Mouse (Mus musculus) stomach, embryonic 16.5 days (tissue): ENCODE data around the gene Dbp. TPM values are rescaled to one million over a fixed set of nuclear protein-coding genes. Genes with fewer than 3 reads are reported as not detected.
A peak's percentile ranks its signal among the peaks of the same experiment; 100 is the strongest.

ENCODE experiments used
- ATAC-seq: fragments of 200-750 bp; cut with Nextera tagmentation; 2 replicates; pipeline ENCODE4 v1.8.0; 2017; ENCODE audit warnings: moderate number of reproducible peaks, moderate TSS enrichment; ENCODE audit not compliant: insufficient read depth, low FRiP score
- H3K27ac ChIP-seq: fragments of 300-500 bp; sonication (generic); 2 replicates; pipeline ENCODE4 v1.5.1; 2014; ENCODE audit warnings: low read length
- H3K27me3 ChIP-seq: fragments of 300-500 bp; sonication (generic); 2 replicates; pipeline ENCODE4 v1.6.1; 2014; ENCODE audit warnings: low read length, control low read depth, mixed read lengths; ENCODE audit not compliant: control insufficient read depth, insufficient read depth
- H3K36me3 ChIP-seq: fragments of 300-500 bp; sonication (generic); 2 replicates; pipeline ENCODE4 v1.6.1; 2014; ENCODE audit warnings: low read length; ENCODE audit not compliant: control insufficient read depth, insufficient read depth
- H3K4me1 ChIP-seq: fragments of 300-500 bp; sonication (generic); 2 replicates; pipeline ENCODE4 v1.6.1; 2014; ENCODE audit warnings: low read length, control low read depth, mixed read lengths; ENCODE audit not compliant: control insufficient read depth, insufficient read depth
- H3K4me2 ChIP-seq: fragments of 300-500 bp; sonication (generic); 2 replicates; pipeline ENCODE4 v1.6.1; 2014; ENCODE audit warnings: low read depth, low read length, mixed read lengths
- H3K4me3 ChIP-seq: fragments of 300-500 bp; sonication (generic); replicated peaks from 2 replicates; pipeline ENCODE4 v1.5.1; 2014; ENCODE audit warnings: mild to moderate bottlenecking, low read length
- H3K9ac ChIP-seq: fragments of 300-500 bp; sonication (generic); 2 replicates; pipeline ENCODE4 v1.6.1; 2014; ENCODE audit warnings: low read length
- H3K9me3 ChIP-seq: fragments of 300-500 bp; sonication (generic); replicated peaks from 2 replicates; pipeline ENCODE4 v1.6.1; 2016; ENCODE audit warnings: low read length, control low read depth; ENCODE audit not compliant: control insufficient read depth
- WGBS: fragments of 180-500 bp; shearing (Covaris S2); extraction: QIAGEN DNeasy Blood & Tissue Kit; methylation state at CpG from one replicate; pipeline ENCODE4 v1.1.7; 2014; 5-methylcytosine and 5-hydroxymethylcytosine counted together
- polyA plus RNA-seq: library from polyadenylated mRNA; unstranded; fragments of >200 nt; fragmentation: Nextera tagmentation; extraction: Ambion mirVana; gene quantifications from 2 replicates; pipeline ENCODE4 v1.2.1, GENCODE M21; 2015

Dbp gene
- polyA plus RNA-seq, 1 experiment from 2014 or later, result 2.9 TPM

DNA sequence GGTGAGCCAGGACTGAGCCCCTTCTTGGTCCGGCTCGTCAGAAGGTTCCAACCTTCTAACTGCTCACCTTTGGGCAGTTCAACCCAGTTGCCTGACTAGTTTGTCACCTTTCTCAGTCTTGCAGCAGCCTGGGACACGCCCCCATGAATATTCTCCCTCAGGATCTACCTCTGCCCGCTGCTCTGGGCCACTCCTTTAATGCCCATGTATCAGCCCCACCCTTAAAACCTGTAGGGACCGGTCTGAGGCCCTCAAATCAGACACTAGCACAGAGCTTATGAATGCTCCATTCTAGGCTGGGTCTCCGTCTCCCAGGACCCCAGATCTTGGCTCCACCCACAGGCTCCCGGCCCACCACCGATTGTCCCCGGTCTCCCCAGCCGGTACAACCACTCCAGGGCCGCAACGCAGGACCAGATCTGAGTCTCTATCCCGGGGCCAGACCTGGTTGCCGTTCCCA is 9.8 kb downstream of the Dbp start:
- Histone ChIP-seq H3K4me3 (peak overlapping the region; percentile 89), H3K4me2 (peak overlapping the region; percentile 67), H3K27me3 (no peaks in the 10 kb centered on the region), H3K9me3 (no peaks in the 10 kb centered on the region), H3K4me1 (peaks cover 34% of the 10 kb centered on the region), H3K36me3 (peaks cover 13% of the 10 kb centered on the region; the same call in 1 of the 2 replicates), H3K9ac (peak overlapping the region; percentile 82), H3K27ac (peak overlapping the region; percentile 96)
- WGBS, result 7% methylated on average over 14 of the region's 14 CpGs
- ATAC-seq, result peak; percentile 71

DNA sequence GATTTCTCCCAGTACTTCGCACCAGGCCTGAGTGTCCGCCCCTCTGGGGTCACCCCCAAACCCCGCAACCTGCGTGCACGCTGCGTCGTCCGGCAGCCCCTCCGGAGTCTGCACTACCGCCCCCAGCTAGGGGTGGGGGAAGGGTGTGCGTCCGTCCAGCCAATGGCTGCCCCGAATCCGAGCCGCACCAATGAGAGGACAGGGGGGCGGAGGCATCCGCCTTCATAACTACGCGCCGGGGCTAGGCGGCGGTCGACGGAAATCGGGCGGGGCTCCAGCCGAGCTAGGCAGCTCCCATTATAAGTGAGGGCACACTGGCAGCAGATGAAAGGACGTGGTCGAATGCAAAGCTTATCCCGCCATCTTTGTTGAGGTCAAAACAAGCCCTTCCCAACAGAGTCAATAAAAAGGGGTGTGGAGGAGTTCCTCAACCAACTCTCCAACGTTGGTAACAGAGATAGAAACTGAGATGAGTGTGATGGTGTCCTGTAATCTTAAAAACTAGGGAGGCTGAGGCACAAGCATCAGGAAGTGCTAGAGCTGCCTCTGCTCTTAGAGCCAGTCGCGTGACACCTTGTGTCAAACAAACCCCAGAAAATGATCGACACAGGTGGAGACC is 10.3 kb downstream of the Dbp start, which contains the start of gene Rpl18:
TSS of gene Rpl18 (plus strand) at position 368 of the 619 bp plus-strand sequence.
- peak within 1 kb of the TSS; percentile 89 for H3K4me3 ChIP-seq
- H3K27me3 ChIP-seq, result no peaks in the 10 kb centered on the region
- H3K9ac ChIP-seq, result peak within 1 kb of the TSS; percentile 82
- peak; percentile 89 for ATAC-seq
- no peaks in the 10 kb centered on the region for H3K9me3 ChIP-seq
- H3K4me2 ChIP-seq, result peak within 1 kb of the TSS; percentile 67
- H3K4me1 ChIP-seq, result peaks cover 37% of the 10 kb centered on the region
- 6% methylated on average over 34 of the region's 34 CpGs for WGBS
- peaks cover 13% of the 10 kb centered on the region for H3K36me3 ChIP-seq
- H3K27ac ChIP-seq, result peak within 1 kb of the TSS; percentile 96

DNA sequence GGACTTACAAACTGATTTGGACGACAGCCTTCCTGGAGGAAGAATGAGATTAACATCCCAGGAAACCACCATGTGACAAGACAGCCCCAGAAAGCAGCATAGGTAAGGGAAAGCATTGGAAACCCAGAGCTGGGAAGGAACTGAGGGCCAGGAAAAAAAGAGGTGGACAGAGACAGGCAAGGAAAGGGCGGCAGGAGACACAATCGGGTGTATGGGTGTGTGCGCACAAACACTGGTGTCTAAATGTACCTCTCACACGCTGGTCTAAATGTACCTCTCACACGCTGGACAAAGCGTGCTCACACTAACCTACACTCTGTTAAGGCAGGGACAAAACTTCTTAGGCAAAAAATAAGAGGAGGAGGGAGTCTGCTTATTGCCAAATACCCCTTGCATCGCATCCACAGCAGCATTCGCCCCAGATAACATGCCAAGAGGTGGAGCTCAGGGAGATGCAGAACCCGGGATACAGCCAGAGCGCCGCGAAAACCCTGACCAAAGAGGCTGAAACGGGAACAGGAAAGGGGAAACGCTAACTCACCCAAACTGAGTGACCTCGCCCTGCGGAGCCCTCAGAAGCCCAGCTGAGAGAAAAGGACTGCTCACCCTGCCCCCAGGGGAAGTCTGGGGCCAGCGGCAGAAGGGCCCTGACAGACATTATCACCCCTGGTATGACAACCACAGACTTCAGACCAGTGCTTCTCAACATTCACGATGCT is 11.0 kb downstream of the Dbp start:
- Histone ChIP-seq H3K27ac (peak overlapping the region; percentile 83), H3K4me1 (peaks cover 37% of the 10 kb centered on the region), H3K9me3 (no peaks in the 10 kb centered on the region), H3K27me3 (no peaks in the 10 kb centered on the region), H3K4me2 (peak overlapping the region; percentile 67), H3K9ac (peak overlapping the region; percentile 56), H3K36me3 (peaks cover 15% of the 10 kb centered on the region), H3K4me3 (peak overlapping the region; percentile 89)
- 79% methylated on average over 19 of the region's 19 CpGs for WGBS
- ATAC-seq, result no peak

DNA sequence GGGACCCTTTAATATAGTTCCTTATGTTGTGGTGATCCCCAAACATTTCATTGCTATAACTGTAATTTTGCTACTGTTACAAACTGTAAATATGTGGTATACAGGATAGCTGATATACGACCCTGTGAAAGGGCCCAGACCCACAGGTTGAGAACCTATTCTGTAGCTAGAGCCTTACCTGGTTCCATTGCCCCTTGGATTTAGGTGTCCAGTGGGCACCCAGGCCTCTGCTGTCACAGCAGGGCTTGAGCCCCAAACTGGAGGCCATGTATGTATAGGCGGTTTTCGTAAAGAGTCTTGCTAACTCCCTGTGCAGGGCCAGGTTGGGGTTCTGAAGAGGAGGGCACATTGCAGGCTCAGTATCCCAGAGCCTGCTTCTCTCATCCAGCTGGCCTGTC is 11.6 kb downstream of the Dbp start:
- peak overlapping the region; percentile 93 for H3K9ac ChIP-seq
- H3K4me1 ChIP-seq, result peaks cover 37% of the 10 kb centered on the region
- H3K9me3 ChIP-seq, result no peaks in the 10 kb centered on the region
- no peak for ATAC-seq
- H3K27ac ChIP-seq, result peak overlapping the region; percentile 83; the same call in 1 of the 2 replicates
- H3K36me3 ChIP-seq, result peaks cover 12% of the 10 kb centered on the region
- 90% methylated on average over 3 of the region's 3 CpGs for WGBS
- peak overlapping the region; percentile 67 for H3K4me2 ChIP-seq
- H3K4me3 ChIP-seq, result peak overlapping the region; percentile 89
- H3K27me3 ChIP-seq, result no peaks in the 10 kb centered on the region

DNA sequence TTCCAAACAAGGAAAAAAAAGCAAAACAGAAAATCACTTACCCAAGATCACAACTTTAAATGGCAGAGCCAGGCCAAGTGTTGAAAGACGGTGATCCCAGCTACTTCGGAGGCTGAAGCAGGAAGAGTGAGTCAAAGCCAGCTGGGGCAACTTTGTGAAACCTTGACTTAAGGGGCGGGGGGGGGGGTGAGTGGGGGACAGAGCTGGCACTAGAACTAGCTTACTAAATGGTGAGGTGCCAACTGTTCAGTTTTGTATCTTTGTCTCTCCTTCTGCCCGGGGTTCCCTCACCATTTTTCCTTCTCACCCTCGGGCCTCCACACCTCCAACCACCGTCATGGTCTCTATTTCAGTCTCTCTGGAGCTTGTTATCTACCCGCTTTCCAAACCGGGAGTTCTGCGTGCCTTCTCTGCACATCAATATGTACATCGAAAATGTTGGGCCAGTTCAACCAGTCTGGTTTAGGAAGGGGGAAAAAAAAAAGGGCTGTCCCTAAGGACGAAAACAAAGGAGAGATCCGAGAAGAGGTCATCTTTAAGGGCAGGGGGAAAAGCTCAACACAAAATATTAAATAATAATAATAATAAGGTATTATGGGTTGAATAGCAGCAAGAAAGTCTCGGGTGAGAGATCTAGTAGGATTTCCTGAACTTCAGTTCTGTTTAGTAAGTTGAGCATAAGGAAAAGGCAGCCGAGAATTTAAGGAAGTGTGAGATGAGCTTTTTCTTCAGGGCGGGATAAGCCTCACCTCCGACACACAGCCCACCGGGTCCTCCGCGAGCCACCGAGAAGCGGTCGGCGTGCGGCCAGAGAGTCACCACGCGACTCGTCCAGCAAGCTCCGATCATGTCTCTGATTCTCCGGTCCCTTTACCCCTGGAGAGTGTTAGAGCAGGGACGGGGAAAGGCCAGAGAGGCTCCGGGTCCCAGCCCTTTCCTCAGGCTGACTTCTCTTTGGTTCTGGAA is 12.3 kb downstream of the Dbp start:
- H3K4me1 ChIP-seq, result peaks cover 37% of the 10 kb centered on the region
- WGBS, result 10% methylated on average over 31 of the region's 31 CpGs

DNA sequence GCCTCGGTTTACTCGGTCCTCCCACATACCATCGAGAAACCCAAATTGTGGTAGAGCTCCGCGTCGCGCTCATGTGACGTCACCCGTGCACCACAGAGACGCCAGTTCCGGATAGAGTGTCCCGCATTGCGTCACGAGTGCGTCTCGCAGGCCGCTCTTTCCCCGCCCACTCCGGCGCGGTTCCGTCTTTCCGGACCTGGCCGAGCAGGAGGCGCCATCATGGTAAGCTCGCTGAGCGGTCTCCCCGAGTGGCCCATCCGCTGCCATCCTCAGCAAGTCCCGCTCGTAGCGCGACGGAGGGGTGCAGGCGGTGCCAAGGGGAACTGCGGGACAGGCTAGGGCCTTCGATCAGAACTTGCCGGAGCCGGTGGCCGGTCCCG is 13.0 kb downstream of the Dbp start, which contains the start of gene Sphk2:
TSS of gene Sphk2 (minus strand) at position 85 of the 380 bp plus-strand sequence.
- WGBS, result 0% methylated on average over 41 of the region's 41 CpGs
- Histone ChIP-seq H3K9ac (peak within 1 kb of the TSS; percentile 93), H3K36me3 (peaks cover 12% of the 10 kb centered on the region), H3K4me2 (peak within 1 kb of the TSS; percentile 80), H3K4me3 (peak within 1 kb of the TSS; percentile 89), H3K27me3 (no peaks in the 10 kb centered on the region), H3K27ac (peak within 1 kb of the TSS; percentile 94), H3K4me1 (peaks cover 37% of the 10 kb centered on the region), H3K9me3 (no peaks in the 10 kb centered on the region)
- ATAC-seq, result peak; percentile 72

More for the DNA sequence above, 12.3 kb downstream of the Dbp start:
- H3K4me2 ChIP-seq, result peak overlapping the region; percentile 67
- no peaks in the 10 kb centered on the region for H3K9me3 ChIP-seq
- peak overlapping the region; percentile 93 for H3K9ac ChIP-seq
- H3K27me3 ChIP-seq, result no peaks in the 10 kb centered on the region
- H3K27ac ChIP-seq, result peak overlapping the region; percentile 94
- peak overlapping the region; percentile 89 for H3K4me3 ChIP-seq
- no peak; the same call in 1 of the 2 replicates for ATAC-seq
- peaks cover 12% of the 10 kb centered on the region for H3K36me3 ChIP-seq

DNA sequence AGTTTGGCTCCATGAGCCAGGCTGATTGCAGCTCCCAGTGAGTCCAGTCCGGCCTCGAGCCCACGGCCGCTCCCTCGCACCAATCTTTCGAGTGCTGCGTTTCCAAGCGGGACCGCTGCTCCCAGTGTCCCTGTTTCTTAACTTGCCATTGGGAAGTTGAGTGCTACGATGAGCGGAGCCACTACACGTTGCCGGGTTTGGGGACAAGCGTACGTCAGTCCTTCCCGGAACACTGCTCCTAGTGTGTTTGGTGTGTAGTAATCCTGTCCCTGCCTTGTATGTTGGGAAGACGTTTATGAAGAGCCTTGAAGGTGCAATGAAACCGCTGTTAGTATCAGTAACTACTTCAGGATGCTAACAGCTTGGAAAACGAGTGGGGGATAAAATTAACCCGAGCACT is 13.4 kb downstream of the Dbp start:
- peaks cover 34% of the 10 kb centered on the region for H3K4me1 ChIP-seq
- under 1% methylated on average over 20 of the region's 20 CpGs for WGBS

DNA sequence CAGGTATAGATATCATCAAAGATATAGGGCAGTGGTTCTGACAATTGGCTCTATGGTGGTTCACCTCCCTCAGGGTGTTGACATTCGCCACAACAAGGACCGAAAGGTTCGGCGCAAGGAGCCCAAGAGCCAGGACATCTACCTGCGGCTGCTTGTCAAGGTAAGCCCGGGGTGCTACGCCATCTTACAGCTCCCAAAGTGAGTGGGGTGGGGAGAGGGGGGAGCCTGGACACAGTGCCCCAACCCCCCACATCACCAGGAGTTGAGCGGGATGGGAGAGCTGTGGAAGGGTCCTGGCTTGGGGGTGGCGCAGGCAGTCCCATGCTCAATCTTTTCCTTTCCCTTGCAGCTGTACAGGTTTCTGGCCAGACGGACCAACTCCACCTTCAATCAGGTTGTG is 14.3 kb downstream of the Dbp start:
- Histone ChIP-seq H3K36me3 (peaks cover 8% of the 10 kb centered on the region), H3K9ac (peak overlapping the region; percentile 93), H3K9me3 (no peaks in the 10 kb centered on the region), H3K27me3 (no peaks in the 10 kb centered on the region), H3K4me1 (peaks cover 32% of the 10 kb centered on the region), H3K4me3 (peak overlapping the region; percentile 89), H3K27ac (peak overlapping the region; percentile 88), H3K4me2 (peak overlapping the region; percentile 80)
- no peak for ATAC-seq
- WGBS, result 77% methylated on average over 10 of the region's 10 CpGs

More for the DNA sequence above, 13.4 kb downstream of the Dbp start:
- H3K9me3 ChIP-seq, result no peaks in the 10 kb centered on the region
- H3K9ac ChIP-seq, result peak overlapping the region; percentile 93
- peak overlapping the region; percentile 88 for H3K27ac ChIP-seq
- H3K4me2 ChIP-seq, result peak overlapping the region; percentile 80
- H3K36me3 ChIP-seq, result peaks cover 11% of the 10 kb centered on the region
- peak overlapping the region; percentile 89 for H3K4me3 ChIP-seq
- H3K27me3 ChIP-seq, result no peaks in the 10 kb centered on the region
- no peak for ATAC-seq
